Mouse (Mus musculus): Measurements from ENCODE around the gene Rtn4rl2. TPM values are rescaled to one million over a fixed set of nuclear protein-coding genes. Genes with fewer than 3 reads are reported as not detected.
A peak's percentile ranks its signal among the peaks of the same experiment; 100 is the strongest.

Rtn4rl2 gene
- total and polyA plus RNA-seq, 2 experiments from 2014 or later = 23.7 to 25.8 TPM

DNA sequence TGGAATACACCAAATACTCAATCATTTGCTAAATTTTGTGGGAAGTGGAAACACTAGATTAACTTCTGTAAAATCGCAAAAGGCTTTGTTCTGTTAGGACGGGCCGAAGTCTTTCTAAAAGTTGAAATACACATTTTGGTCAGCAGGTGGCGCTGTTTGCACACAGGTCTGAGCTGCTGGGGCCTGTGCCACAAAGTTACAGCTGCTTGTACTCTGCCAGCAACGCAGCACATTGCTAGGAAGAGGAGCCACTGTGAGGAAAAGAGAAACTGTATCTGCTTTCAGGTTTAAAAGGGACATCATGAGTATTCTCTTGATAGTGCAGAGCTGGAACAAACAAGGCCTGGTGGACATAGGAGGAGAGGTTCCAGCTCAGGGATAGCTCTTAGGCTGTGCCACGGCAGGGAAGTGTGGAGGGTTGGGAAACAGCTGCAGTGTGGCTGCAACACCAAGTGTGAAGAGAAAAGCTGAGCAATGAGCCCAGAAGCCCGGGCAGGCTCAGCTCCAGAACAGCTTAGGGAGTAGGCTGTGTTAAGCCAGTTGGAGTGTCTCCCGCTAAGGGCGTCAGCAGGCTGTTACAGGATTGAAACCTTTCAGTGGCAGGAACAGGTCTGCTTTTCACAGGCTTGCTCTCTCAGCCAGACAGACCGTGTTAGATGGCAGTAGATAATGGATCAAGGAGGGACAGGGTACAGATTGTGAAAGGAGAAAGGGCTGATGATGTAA is 54.7 kb downstream of the Rtn4rl2 start:
- ATAC-seq = peak; percentile 82

GRCm38 (mm10) chr2:84827283-84827920 is 59.1 kb downstream of the Rtn4rl2 start:
- Histone ChIP-seq H3K4me3 (ENCODE audit: low read depth, low read length) (peak overlapping the region; percentile 89), H3K36me3 (ENCODE audit: insufficient read depth) (peaks cover 12% of the 10 kb centered on the region; the same call in 1 of the 2 replicates), H3K9me3 (ENCODE audit: low read length) (no peaks in the 10 kb centered on the region), H3K4me1 (ENCODE audit: insufficient read depth) (peaks cover 14% of the 10 kb centered on the region; the same call in 1 of the 2 replicates), H3K9ac (peak overlapping the region; percentile 75), H3K27me3 (ENCODE audit: insufficient read depth, low read length) (no peaks in the 10 kb centered on the region), H3K27ac (ENCODE audit: low read depth, low read length) (no peak overlapping the region), H3K4me2 (ENCODE audit: low read depth) (peak overlapping the region; percentile 99)
- no peak for ATAC-seq
- DNase-seq = no peak
- TF ChIP-seq CTCF (IDR thresholded peaks at IDR 0.05; ENCODE audit: low read depth) = no peak
- 1% methylated on average over 29 of the region's 29 CpGs for WGBS

More for the DNA sequence above, 54.7 kb downstream of the Rtn4rl2 start:
- Histone ChIP-seq H3K9ac (no peak overlapping the region; the same call in 1 of the 2 replicates), H3K4me1 (ENCODE audit: insufficient read depth) (peaks cover 12% of the 10 kb centered on the region; the same call in 1 of the 2 replicates), H3K4me2 (ENCODE audit: low read depth) (no peak overlapping the region), H3K27ac (ENCODE audit: low read depth, low read length) (peak overlapping the region; percentile 57; the same call in 1 of the 2 replicates), H3K27me3 (ENCODE audit: insufficient read depth, low read length) (no peaks in the 10 kb centered on the region), H3K9me3 (ENCODE audit: low read length) (no peaks in the 10 kb centered on the region), H3K36me3 (ENCODE audit: insufficient read depth) (peaks cover 12% of the 10 kb centered on the region; the same call in 1 of the 2 replicates), H3K4me3 (ENCODE audit: low read depth, low read length) (no peak overlapping the region)
- 19% methylated on average over 10 of the region's 10 CpGs for WGBS
- DNase-seq = peak; percentile 95
- TF ChIP-seq CTCF (IDR thresholded peaks at IDR 0.05; ENCODE audit: low read depth) = peak; percentile 95

DNA sequence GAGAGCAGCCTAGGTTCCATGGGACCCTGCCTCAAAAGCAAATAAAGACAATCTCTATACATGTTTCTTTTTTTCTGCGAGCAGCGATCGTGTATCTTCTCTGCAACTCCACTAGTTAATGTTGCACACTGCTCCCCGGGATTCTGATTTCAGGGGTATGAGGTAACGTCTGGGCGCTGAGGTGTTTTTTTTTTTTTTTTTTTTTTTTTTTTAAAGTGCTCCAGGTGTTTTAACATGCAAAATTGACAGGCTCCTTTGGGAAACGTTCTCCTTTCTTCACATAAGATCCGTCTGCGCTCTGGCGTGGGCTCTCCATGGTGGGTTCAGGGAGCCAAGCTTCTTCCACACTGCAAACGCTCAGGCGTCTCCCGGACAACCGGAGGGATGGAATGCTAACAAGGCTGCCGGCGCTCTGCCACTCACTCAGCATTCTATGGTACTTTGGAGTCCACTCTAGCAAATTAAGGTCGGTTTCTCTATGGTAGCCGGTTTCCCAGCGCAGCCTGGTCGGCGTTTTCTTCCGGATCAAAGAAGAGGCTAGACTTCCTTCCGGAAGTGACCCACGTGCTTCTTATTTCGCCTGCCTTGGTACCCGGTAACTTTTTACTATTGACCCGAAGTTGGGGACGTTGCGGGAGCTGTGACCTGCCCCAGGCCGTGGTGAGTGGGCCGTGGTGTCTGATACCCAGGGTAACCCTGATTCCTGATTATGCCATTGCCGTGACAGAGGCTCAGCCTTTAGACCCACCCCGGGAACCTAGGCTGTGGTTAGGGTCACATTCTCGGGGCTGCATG is 59.8 kb downstream of the Rtn4rl2 start, which contains the start of gene Timm10:
Gene Timm10, plus strand, starts transcription at position 510 of the 795 bp plus-strand sequence.
- H3K27me3 ChIP-seq (ENCODE audit: insufficient read depth, low read length) = no peaks in the 10 kb centered on the region
- under 1% methylated on average over 34 of the region's 34 CpGs for WGBS
- H3K4me3 ChIP-seq (ENCODE audit: low read depth, low read length) = peak within 1 kb of the TSS; percentile 89
- H3K9me3 ChIP-seq (ENCODE audit: low read length) = no peaks in the 10 kb centered on the region
- ATAC-seq (peak; percentile 96), DNase-seq (peak; percentile 97)
- H3K27ac ChIP-seq (ENCODE audit: low read depth, low read length) = peak within 1 kb of the TSS; percentile 72
- peaks cover 11% of the 10 kb centered on the region; the same call in 1 of the 2 replicates for H3K4me1 ChIP-seq (ENCODE audit: insufficient read depth)
- peaks cover 12% of the 10 kb centered on the region; the same call in 1 of the 2 replicates for H3K36me3 ChIP-seq (ENCODE audit: insufficient read depth)
- H3K4me2 ChIP-seq (ENCODE audit: low read depth) = peak within 1 kb of the TSS; percentile 99
- peak within 1 kb of the TSS; percentile 75 for H3K9ac ChIP-seq
- TF ChIP-seq CTCF (IDR thresholded peaks at IDR 0.05; ENCODE audit: low read depth) = no peak

GRCm38 (mm10) chr2:84823237-84823636 is 63.3 kb downstream of the Rtn4rl2 start:
- no peak for ATAC-seq
- H3K4me1 ChIP-seq (ENCODE audit: insufficient read depth) = peaks cover 11% of the 10 kb centered on the region; the same call in 1 of the 2 replicates
- H3K4me2 ChIP-seq (ENCODE audit: low read depth) = no peak overlapping the region
- no peak for TF ChIP-seq CTCF (IDR thresholded peaks at IDR 0.05; ENCODE audit: low read depth)
- no peak overlapping the region for H3K9ac ChIP-seq
- no peak overlapping the region for H3K27ac ChIP-seq (ENCODE audit: low read depth, low read length)
- 0 out of 2 replicates have a peak, but pooled peaks cover 4% of the 10 kb centered on the region for H3K27me3 ChIP-seq (ENCODE audit: insufficient read depth, low read length)
- H3K4me3 ChIP-seq (ENCODE audit: low read depth, low read length) = no peak overlapping the region
- WGBS = 42% methylated on average over 2 of the region's 2 CpGs
- no peaks in the 10 kb centered on the region for H3K9me3 ChIP-seq (ENCODE audit: low read length)
- H3K36me3 ChIP-seq (ENCODE audit: insufficient read depth) = no peaks in the 10 kb centered on the region
- DNase-seq = no peak

DNA sequence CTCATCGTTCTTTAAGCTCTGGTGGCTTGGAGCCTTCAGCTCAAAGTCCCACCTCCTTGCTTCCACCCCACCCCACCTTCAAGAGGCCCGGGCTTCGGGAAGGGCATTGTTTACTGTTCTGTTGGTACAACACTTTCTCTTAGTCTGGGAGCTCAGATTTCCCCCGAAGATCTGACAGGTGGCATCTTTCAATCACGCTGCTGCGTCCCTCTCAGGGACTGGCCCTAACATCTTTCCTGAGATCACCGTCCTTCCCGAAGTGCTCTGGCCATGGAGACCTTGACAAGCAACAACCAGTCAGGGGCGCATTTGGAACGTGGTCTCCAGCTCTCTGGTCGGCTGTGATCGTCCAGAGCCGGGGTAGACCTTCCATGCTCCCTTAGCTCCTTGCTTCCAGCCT is 64.0 kb downstream of the Rtn4rl2 start, which contains the start of gene Smtnl1:
Gene Smtnl1, minus strand, starts transcription at position 101 of the 400 bp plus-strand sequence.
- H3K9me3 ChIP-seq (ENCODE audit: low read length) = no peaks in the 10 kb centered on the region
- 67% methylated on average over 13 of the region's 13 CpGs for WGBS
- no peak within 1 kb of the TSS for H3K4me3 ChIP-seq (ENCODE audit: low read depth, low read length)
- no peaks in the 10 kb centered on the region for H3K36me3 ChIP-seq (ENCODE audit: insufficient read depth)
- 0 out of 2 replicates have a peak, but pooled peaks cover 4% of the 10 kb centered on the region for H3K27me3 ChIP-seq (ENCODE audit: insufficient read depth, low read length)
- peaks cover 5% of the 10 kb centered on the region; the same call in 1 of the 2 replicates for H3K4me1 ChIP-seq (ENCODE audit: insufficient read depth)
- DNase-seq = no peak
- H3K4me2 ChIP-seq (ENCODE audit: low read depth) = no peak within 1 kb of the TSS
- no peak within 1 kb of the TSS for H3K27ac ChIP-seq (ENCODE audit: low read depth, low read length)
- ATAC-seq = no peak
- TF ChIP-seq CTCF (IDR thresholded peaks at IDR 0.05; ENCODE audit: low read depth) = no peak
- no peak within 1 kb of the TSS for H3K9ac ChIP-seq

Small RNA genes within 50 kb of the gene (microRNA-seq; reads per million reads assigned to microRNA genes)
- gene Gm24332 = 0 reads per million in 2 experiments

Other genes starting within 250 kb of the Rtn4rl2 start
- 86.2 and 87.7 TPM in 2 replicates for gene Ctnnd1, start 235.9 kb downstream of the Rtn4rl2 start, total RNA-seq (2014; rRNA removed)
- gene Ctnnd1, start 235.9 kb downstream of the Rtn4rl2 start, polyA plus RNA-seq (2015; fragmentation: Nextera tagmentation; extraction: Ambion mirVana) = 15.7 and 18.1 TPM in 2 replicates
- gene Btbd18, start 227.6 kb downstream of the Rtn4rl2 start, total RNA-seq (2014; rRNA removed) = 0.10 TPM in 1 of 2 replicates, not detected in the other
- 0.13 and 0.25 TPM in 2 replicates for gene Btbd18, start 227.6 kb downstream of the Rtn4rl2 start, polyA plus RNA-seq (2015; fragmentation: Nextera tagmentation; extraction: Ambion mirVana)
- gene Selenoh, start 215.9 kb downstream of the Rtn4rl2 start, total RNA-seq (2014; rRNA removed) = 194 and 244 TPM in 2 replicates
- 228 and 259 TPM in 2 replicates for gene Selenoh, start 215.9 kb downstream of the Rtn4rl2 start, polyA plus RNA-seq (2015; fragmentation: Nextera tagmentation; extraction: Ambion mirVana)
- not detected in 2 replicates for gene Gm28635, start 208.7 kb downstream of the Rtn4rl2 start, total RNA-seq (2014; rRNA removed)
- gene Gm28635, start 208.7 kb downstream of the Rtn4rl2 start, polyA plus RNA-seq (2015; fragmentation: Nextera tagmentation; extraction: Ambion mirVana) = not detected in 2 replicates
- gene Med19, start 208.3 kb downstream of the Rtn4rl2 start, total RNA-seq (2014; rRNA removed) = 46.8 and 47.5 TPM in 2 replicates
- gene Med19, start 208.3 kb downstream of the Rtn4rl2 start, polyA plus RNA-seq (2015; fragmentation: Nextera tagmentation; extraction: Ambion mirVana) = 45.8 and 48.7 TPM in 2 replicates
- 115 and 130 TPM in 2 replicates for gene Tmx2, start 207.6 kb downstream of the Rtn4rl2 start, total RNA-seq (2014; rRNA removed)
- 206 and 248 TPM in 2 replicates for gene Tmx2, start 207.6 kb downstream of the Rtn4rl2 start, polyA plus RNA-seq (2015; fragmentation: Nextera tagmentation; extraction: Ambion mirVana)
- 22.9 and 27.5 TPM in 2 replicates for gene Zdhhc5, start 171.5 kb downstream of the Rtn4rl2 start, total RNA-seq (2014; rRNA removed)
- 13.1 TPM in 2 replicates for gene Zdhhc5, start 171.5 kb downstream of the Rtn4rl2 start, polyA plus RNA-seq (2015; fragmentation: Nextera tagmentation; extraction: Ambion mirVana)
- gene Clp1, start 159.4 kb downstream of the Rtn4rl2 start, total RNA-seq (2014; rRNA removed) = 13.2 and 18.7 TPM in 2 replicates
- gene Clp1, start 159.4 kb downstream of the Rtn4rl2 start, polyA plus RNA-seq (2015; fragmentation: Nextera tagmentation; extraction: Ambion mirVana) = 15.6 and 15.8 TPM in 2 replicates
- gene Ypel4, start 152.7 kb downstream of the Rtn4rl2 start, total RNA-seq (2014; rRNA removed) = 14.8 and 15.0 TPM in 2 replicates
- 7.4 and 9.3 TPM in 2 replicates for gene Ypel4, start 152.7 kb downstream of the Rtn4rl2 start, polyA plus RNA-seq (2015; fragmentation: Nextera tagmentation; extraction: Ambion mirVana)
- 2.2 and 3.0 TPM in 2 replicates for gene Gm19426, start 143.1 kb downstream of the Rtn4rl2 start, total RNA-seq (2014; rRNA removed)
- 2.2 and 2.6 TPM in 2 replicates for gene Gm19426, start 143.1 kb downstream of the Rtn4rl2 start, polyA plus RNA-seq (2015; fragmentation: Nextera tagmentation; extraction: Ambion mirVana)
- gene Serping1, start 111.3 kb downstream of the Rtn4rl2 start, total RNA-seq (2014; rRNA removed) = 9.1 and 19.2 TPM in 2 replicates
- 23.1 and 24.8 TPM in 2 replicates for gene Serping1, start 111.3 kb downstream of the Rtn4rl2 start, polyA plus RNA-seq (2015; fragmentation: Nextera tagmentation; extraction: Ambion mirVana)
- gene Ube2l6, start 87.9 kb downstream of the Rtn4rl2 start, total RNA-seq (2014; rRNA removed) = 14.8 and 15.1 TPM in 2 replicates
- gene Ube2l6, start 87.9 kb downstream of the Rtn4rl2 start, polyA plus RNA-seq (2015; fragmentation: Nextera tagmentation; extraction: Ambion mirVana) = 14.9 and 18.1 TPM in 2 replicates
- 0.29 TPM in 1 of 2 replicates, not detected in the other for gene Smtnl1, start 64.1 kb downstream of the Rtn4rl2 start, total RNA-seq (2014; rRNA removed)
- 0.17 TPM in 1 of 2 replicates, not detected in the other for gene Smtnl1, start 64.1 kb downstream of the Rtn4rl2 start, polyA plus RNA-seq (2015; fragmentation: Nextera tagmentation; extraction: Ambion mirVana)
- 67.3 and 74.6 TPM in 2 replicates for gene Timm10, start 59.7 kb downstream of the Rtn4rl2 start, total RNA-seq (2014; rRNA removed)
- 97.7 and 116 TPM in 2 replicates for gene Timm10, start 59.7 kb downstream of the Rtn4rl2 start, polyA plus RNA-seq (2015; fragmentation: Nextera tagmentation; extraction: Ambion mirVana)
- 0.92 and 3.0 TPM in 2 replicates for gene Slc43a1, start 47.9 kb downstream of the Rtn4rl2 start, total RNA-seq (2014; rRNA removed)
- 0.91 and 0.94 TPM in 2 replicates for gene Slc43a1, start 47.9 kb downstream of the Rtn4rl2 start, polyA plus RNA-seq (2015; fragmentation: Nextera tagmentation; extraction: Ambion mirVana)
- 2.2 and 7.6 TPM in 2 replicates for gene Slc43a3, start 49.9 kb upstream of the Rtn4rl2 start, total RNA-seq (2014; rRNA removed)
- 3.5 and 3.8 TPM in 2 replicates for gene Slc43a3, start 49.9 kb upstream of the Rtn4rl2 start, polyA plus RNA-seq (2015; fragmentation: Nextera tagmentation; extraction: Ambion mirVana)
- not detected in 2 replicates for gene Prg2, start 93.8 kb upstream of the Rtn4rl2 start, total RNA-seq (2014; rRNA removed)
- gene Prg2, start 93.8 kb upstream of the Rtn4rl2 start, polyA plus RNA-seq (2015; fragmentation: Nextera tagmentation; extraction: Ambion mirVana) = not detected in 2 replicates
- gene Prg3, start 101.5 kb upstream of the Rtn4rl2 start, total RNA-seq (2014; rRNA removed) = not detected in 2 replicates
- not detected in 2 replicates for gene Prg3, start 101.5 kb upstream of the Rtn4rl2 start, polyA plus RNA-seq (2015; fragmentation: Nextera tagmentation; extraction: Ambion mirVana)
- 131 and 144 TPM in 2 replicates for gene Ssrp1, start 150.5 kb upstream of the Rtn4rl2 start, total RNA-seq (2014; rRNA removed)
- 137 and 155 TPM in 2 replicates for gene Ssrp1, start 150.5 kb upstream of the Rtn4rl2 start, polyA plus RNA-seq (2015; fragmentation: Nextera tagmentation; extraction: Ambion mirVana)
- 1.2 TPM in 1 of 2 replicates, not detected in the other for gene P2rx3, start 150.8 kb upstream of the Rtn4rl2 start, total RNA-seq (2014; rRNA removed)
- 0.35 and 0.41 TPM in 2 replicates for gene P2rx3, start 150.8 kb upstream of the Rtn4rl2 start, polyA plus RNA-seq (2015; fragmentation: Nextera tagmentation; extraction: Ambion mirVana)
- gene Tnks1bp1, start 161.3 kb upstream of the Rtn4rl2 start, total RNA-seq (2014; rRNA removed) = 47.9 and 77.0 TPM in 2 replicates
- 15.7 and 22.8 TPM in 2 replicates for gene Tnks1bp1, start 161.3 kb upstream of the Rtn4rl2 start, polyA plus RNA-seq (2015; fragmentation: Nextera tagmentation; extraction: Ambion mirVana)
- gene Aplnr, start 249.5 kb upstream of the Rtn4rl2 start, total RNA-seq (2014; rRNA removed) = 12.1 and 22.6 TPM in 2 replicates
- gene Aplnr, start 249.5 kb upstream of the Rtn4rl2 start, polyA plus RNA-seq (2015; fragmentation: Nextera tagmentation; extraction: Ambion mirVana) = 23.9 and 25.3 TPM in 2 replicates